Mouse (Mus musculus): ENCODE measurements around the gene Gnat3. TPM values are rescaled to one million over a fixed set of nuclear protein-coding genes. Genes with fewer than 3 reads are reported as not detected.

Gnat3 gene
- polyA plus RNA-seq, 1 experiment: not detected

- DNase-seq: no peak
Observed at GRCm38 (mm10) chr5:18048841-18049240, 86.5 kb downstream of the Gnat3 start.

GRCm38 (mm10) chr5:18055323-18055722 is 93.0 kb downstream of the Gnat3 start:
- no peak for DNase-seq
- Histone ChIP-seq H3K4me1 (ENCODE audit: control insufficient read depth, insufficient read depth, low read length) (no peaks in the 10 kb centered on the region), H3K27ac (ENCODE audit: insufficient read depth, low read length) (no peak overlapping the region), H3K27me3 (ENCODE audit: control insufficient read depth, insufficient read depth, low read length) (no peaks in the 10 kb centered on the region), H3K4me3 (replicated peaks; ENCODE audit: insufficient read depth, low read depth, low read length) (no peak overlapping the region)
- 51% methylated on average over 2 of the region's 2 CpGs for WGBS
- no peak for TF ChIP-seq POLR2A (IDR thresholded peaks at IDR 0.05; ENCODE audit: borderline replicate concordance, insufficient read depth, low read length)
- TF ChIP-seq CTCF (IDR thresholded peaks at IDR 0.05; ENCODE audit: borderline replicate concordance, insufficient read depth, low read depth, low read length): no peak

More at GRCm38 (mm10) chr5:18048841-18049240, 86.5 kb downstream of the Gnat3 start:
- no peak overlapping the region for H3K4me3 ChIP-seq (replicated peaks; ENCODE audit: insufficient read depth, low read depth, low read length)
- no peak overlapping the region for H3K27ac ChIP-seq (ENCODE audit: insufficient read depth, low read length)
- 96% methylated on average over 1 of the region's 1 CpGs for WGBS
- no peaks in the 10 kb centered on the region for H3K4me1 ChIP-seq (ENCODE audit: control insufficient read depth, insufficient read depth, low read length)
- TF ChIP-seq CTCF (IDR thresholded peaks at IDR 0.05; ENCODE audit: borderline replicate concordance, insufficient read depth, low read depth, low read length) (no peak), POLR2A (IDR thresholded peaks at IDR 0.05; ENCODE audit: borderline replicate concordance, insufficient read depth, low read length) (no peak)
- no peaks in the 10 kb centered on the region for H3K27me3 ChIP-seq (ENCODE audit: control insufficient read depth, insufficient read depth, low read length)

Other genes with a start within 250 kb of the Gnat3 start
- gene Cd36, start 73.7 kb upstream of the Gnat3 start, polyA plus RNA-seq (2012; rRNA removed): 0.35 and 0.38 TPM in 2 replicates